Mouse (Mus musculus): ENCODE results near the gene Dbn1. TPM values are rescaled to one million over a fixed set of nuclear protein-coding genes. Genes with fewer than 3 reads are reported as not detected.

Dbn1 gene
- polyA plus RNA-seq, 1 experiment from 2014 or later: 111 TPM

- peak overlapping the region; percentile 89 for H3K4me3 ChIP-seq (replicated peaks; ENCODE audit: low read length)
- no peaks in the 10 kb centered on the region for H3K27me3 ChIP-seq (ENCODE audit: control insufficient read depth, insufficient read depth, low read length)
- H3K4me2 ChIP-seq (ENCODE audit: low read depth, low read length): peak overlapping the region; percentile 81
- peaks cover 5% of the 10 kb centered on the region; the same call in 1 of the 2 replicates for H3K36me3 ChIP-seq (ENCODE audit: control insufficient read depth, insufficient read depth, low read length)
- H3K4me1 ChIP-seq (ENCODE audit: control insufficient read depth, insufficient read depth, low read length): peaks cover 46% of the 10 kb centered on the region
- H3K9ac ChIP-seq (ENCODE audit: low read length): peak overlapping the region; percentile 95
- no peak for ATAC-seq (ENCODE audit: insufficient read depth, low FRiP score)
- H3K27ac ChIP-seq (ENCODE audit: low read length): no peak overlapping the region
- 35% methylated on average over 14 of the region's 14 CpGs for WGBS
- no peaks in the 10 kb centered on the region for H3K9me3 ChIP-seq (replicated peaks; ENCODE audit: control insufficient read depth, low read length)
These were observed 1.7 kb downstream of the Dbn1 start for GRCm38 (mm10) chr13:55486029-55486794.

- Histone ChIP-seq H3K27ac (ENCODE audit: low read length) (no peak overlapping the region), H3K36me3 (ENCODE audit: control insufficient read depth, insufficient read depth, low read length) (peaks cover 14% of the 10 kb centered on the region), H3K9me3 (replicated peaks; ENCODE audit: control insufficient read depth, low read length) (no peaks in the 10 kb centered on the region), H3K27me3 (ENCODE audit: control insufficient read depth, insufficient read depth, low read length) (no peaks in the 10 kb centered on the region), H3K9ac (ENCODE audit: low read length) (peak overlapping the region; percentile 3; the same call in 1 of the 2 replicates), H3K4me3 (replicated peaks; ENCODE audit: low read length) (no peak overlapping the region), H3K4me1 (ENCODE audit: control insufficient read depth, insufficient read depth, low read length) (peaks cover 46% of the 10 kb centered on the region), H3K4me2 (ENCODE audit: low read depth, low read length) (no peak overlapping the region)
- ATAC-seq (ENCODE audit: insufficient read depth, low FRiP score): no peak
- WGBS: 38% methylated on average over 6 of the region's 7 CpGs
These were observed 3.3 kb downstream of the Dbn1 start for GRCm38 (mm10) chr13:55484520-55485088.

- H3K27ac ChIP-seq (ENCODE audit: low read length): peak overlapping the region; percentile 54
- H3K27me3 ChIP-seq (ENCODE audit: control insufficient read depth, insufficient read depth, low read length): no peaks in the 10 kb centered on the region
- H3K9ac ChIP-seq (ENCODE audit: low read length): peak overlapping the region; percentile 52; the same call in 1 of the 2 replicates
- peak overlapping the region; percentile 29; the same call in 1 of the 2 replicates for H3K4me2 ChIP-seq (ENCODE audit: low read depth, low read length)
- 52% methylated on average over 15 of the region's 15 CpGs for WGBS
- no peaks in the 10 kb centered on the region for H3K9me3 ChIP-seq (replicated peaks; ENCODE audit: control insufficient read depth, low read length)
- no peak for ATAC-seq (ENCODE audit: insufficient read depth, low FRiP score)
- H3K4me3 ChIP-seq (replicated peaks; ENCODE audit: low read length): no peak overlapping the region
- peaks cover 14% of the 10 kb centered on the region for H3K36me3 ChIP-seq (ENCODE audit: control insufficient read depth, insufficient read depth, low read length)
- peaks cover 46% of the 10 kb centered on the region for H3K4me1 ChIP-seq (ENCODE audit: control insufficient read depth, insufficient read depth, low read length)
These were observed 4.3 kb downstream of the Dbn1 start for GRCm38 (mm10) chr13:55483593-55483992.

- Histone ChIP-seq H3K4me1 (ENCODE audit: control insufficient read depth, insufficient read depth, low read length) (peaks cover 46% of the 10 kb centered on the region), H3K9ac (ENCODE audit: low read length) (peak overlapping the region; percentile 52), H3K9me3 (replicated peaks; ENCODE audit: control insufficient read depth, low read length) (no peaks in the 10 kb centered on the region), H3K4me3 (replicated peaks; ENCODE audit: low read length) (no peak overlapping the region), H3K36me3 (ENCODE audit: control insufficient read depth, insufficient read depth, low read length) (peaks cover 14% of the 10 kb centered on the region), H3K4me2 (ENCODE audit: low read depth, low read length) (peak overlapping the region; percentile 29; the same call in 1 of the 2 replicates), H3K27ac (ENCODE audit: low read length) (peak overlapping the region; percentile 54), H3K27me3 (ENCODE audit: control insufficient read depth, insufficient read depth, low read length) (no peaks in the 10 kb centered on the region)
- 34% methylated on average over 9 of the region's 9 CpGs for WGBS
- no peak for ATAC-seq (ENCODE audit: insufficient read depth, low FRiP score)
These were observed 4.8 kb downstream of the Dbn1 start for GRCm38 (mm10) chr13:55483071-55483470.

- Histone ChIP-seq H3K36me3 (ENCODE audit: control insufficient read depth, insufficient read depth, low read length) (peaks cover 14% of the 10 kb centered on the region), H3K27ac (ENCODE audit: low read length) (peak overlapping the region; percentile 54), H3K4me1 (ENCODE audit: control insufficient read depth, insufficient read depth, low read length) (peaks cover 46% of the 10 kb centered on the region), H3K4me3 (replicated peaks; ENCODE audit: low read length) (no peak overlapping the region), H3K9me3 (replicated peaks; ENCODE audit: control insufficient read depth, low read length) (no peaks in the 10 kb centered on the region), H3K9ac (ENCODE audit: low read length) (peak overlapping the region; percentile 52), H3K27me3 (ENCODE audit: control insufficient read depth, insufficient read depth, low read length) (no peaks in the 10 kb centered on the region), H3K4me2 (ENCODE audit: low read depth, low read length) (0 out of 2 replicates have a peak overlapping the region, but pooled peaks have one; percentile 29)
- ATAC-seq (ENCODE audit: insufficient read depth, low FRiP score): peak; percentile 34; the same call in 1 of the 2 replicates
- WGBS: 57% methylated on average over 7 of the region's 7 CpGs
These were observed 5.4 kb downstream of the Dbn1 start for GRCm38 (mm10) chr13:55482542-55482941.

GRCm38 (mm10) chr13:55479929-55480328, 8.0 kb downstream of the Dbn1 start:
- Histone ChIP-seq H3K4me1 (ENCODE audit: control insufficient read depth, insufficient read depth, low read length) (peaks cover 26% of the 10 kb centered on the region), H3K9me3 (replicated peaks; ENCODE audit: control insufficient read depth, low read length) (no peaks in the 10 kb centered on the region), H3K4me2 (ENCODE audit: low read depth, low read length) (no peak overlapping the region), H3K36me3 (ENCODE audit: control insufficient read depth, insufficient read depth, low read length) (peaks cover 29% of the 10 kb centered on the region), H3K27ac (ENCODE audit: low read length) (no peak overlapping the region), H3K9ac (ENCODE audit: low read length) (no peak overlapping the region), H3K27me3 (ENCODE audit: control insufficient read depth, insufficient read depth, low read length) (no peaks in the 10 kb centered on the region), H3K4me3 (replicated peaks; ENCODE audit: low read length) (no peak overlapping the region)
- ATAC-seq (ENCODE audit: insufficient read depth, low FRiP score): no peak

GRCm38 (mm10) chr13:55479008-55479407, 8.9 kb downstream of the Dbn1 start:
- 82% methylated on average over 7 of the region's 7 CpGs for WGBS

GRCm38 (mm10) chr13:55478036-55478435, 9.9 kb downstream of the Dbn1 start:
- Histone ChIP-seq H3K9me3 (replicated peaks; ENCODE audit: control insufficient read depth, low read length) (no peaks in the 10 kb centered on the region), H3K27me3 (ENCODE audit: control insufficient read depth, insufficient read depth, low read length) (no peaks in the 10 kb centered on the region), H3K9ac (ENCODE audit: low read length) (no peak overlapping the region), H3K4me3 (replicated peaks; ENCODE audit: low read length) (no peak overlapping the region), H3K27ac (ENCODE audit: low read length) (no peak overlapping the region), H3K4me2 (ENCODE audit: low read depth, low read length) (no peak overlapping the region), H3K36me3 (ENCODE audit: control insufficient read depth, insufficient read depth, low read length) (peaks cover 29% of the 10 kb centered on the region), H3K4me1 (ENCODE audit: control insufficient read depth, insufficient read depth, low read length) (peaks cover 15% of the 10 kb centered on the region)
- WGBS: 58% methylated on average over 5 of the region's 5 CpGs
- ATAC-seq (ENCODE audit: insufficient read depth, low FRiP score): no peak

More at GRCm38 (mm10) chr13:55479008-55479407, 8.9 kb downstream of the Dbn1 start:
- Histone ChIP-seq H3K4me3 (replicated peaks; ENCODE audit: low read length) (no peak overlapping the region), H3K27me3 (ENCODE audit: control insufficient read depth, insufficient read depth, low read length) (no peaks in the 10 kb centered on the region), H3K4me1 (ENCODE audit: control insufficient read depth, insufficient read depth, low read length) (peaks cover 18% of the 10 kb centered on the region), H3K36me3 (ENCODE audit: control insufficient read depth, insufficient read depth, low read length) (peaks cover 29% of the 10 kb centered on the region), H3K9me3 (replicated peaks; ENCODE audit: control insufficient read depth, low read length) (no peaks in the 10 kb centered on the region), H3K9ac (ENCODE audit: low read length) (no peak overlapping the region), H3K27ac (ENCODE audit: low read length) (no peak overlapping the region), H3K4me2 (ENCODE audit: low read depth, low read length) (no peak overlapping the region)
- no peak for ATAC-seq (ENCODE audit: insufficient read depth, low FRiP score)

GRCm38 (mm10) chr13:55477492-55477891, 10.4 kb downstream of the Dbn1 start:
- Histone ChIP-seq H3K9ac (ENCODE audit: low read length) (no peak overlapping the region), H3K36me3 (ENCODE audit: control insufficient read depth, insufficient read depth, low read length) (peaks cover 29% of the 10 kb centered on the region), H3K4me3 (replicated peaks; ENCODE audit: low read length) (no peak overlapping the region), H3K27ac (ENCODE audit: low read length) (no peak overlapping the region), H3K9me3 (replicated peaks; ENCODE audit: control insufficient read depth, low read length) (no peaks in the 10 kb centered on the region), H3K4me2 (ENCODE audit: low read depth, low read length) (no peak overlapping the region), H3K27me3 (ENCODE audit: control insufficient read depth, insufficient read depth, low read length) (no peaks in the 10 kb centered on the region), H3K4me1 (ENCODE audit: control insufficient read depth, insufficient read depth, low read length) (peaks cover 13% of the 10 kb centered on the region)
- no peak for ATAC-seq (ENCODE audit: insufficient read depth, low FRiP score)
- WGBS: 66% methylated on average over 16 of the region's 16 CpGs
